Mouse (Mus musculus): Measurements from ENCODE around the gene Bmpr2.

The Bmpr2 gene

DNA sequence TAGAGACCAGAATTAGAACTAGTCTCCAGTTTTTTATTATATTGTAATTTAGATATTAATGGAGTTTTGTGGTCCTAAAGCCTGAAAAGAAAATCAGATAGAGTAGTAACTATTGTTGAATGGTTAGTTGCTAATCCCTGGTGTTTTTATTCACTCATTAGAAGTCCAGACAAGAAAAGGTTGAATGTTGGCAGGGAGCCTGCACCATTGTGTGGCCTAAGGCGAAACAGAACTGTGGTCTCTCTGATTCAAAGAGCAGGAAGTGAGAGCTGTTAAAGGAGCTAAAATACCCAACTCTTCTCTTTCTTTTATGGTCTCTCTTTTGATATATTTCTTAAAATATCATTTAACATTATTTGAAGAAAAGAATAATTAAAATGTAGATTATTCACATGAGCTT is 32.1 kb downstream of the Bmpr2 start:
- DNase-seq (ENCODE audit: low read depth, low spot score) = no peak

DNA sequence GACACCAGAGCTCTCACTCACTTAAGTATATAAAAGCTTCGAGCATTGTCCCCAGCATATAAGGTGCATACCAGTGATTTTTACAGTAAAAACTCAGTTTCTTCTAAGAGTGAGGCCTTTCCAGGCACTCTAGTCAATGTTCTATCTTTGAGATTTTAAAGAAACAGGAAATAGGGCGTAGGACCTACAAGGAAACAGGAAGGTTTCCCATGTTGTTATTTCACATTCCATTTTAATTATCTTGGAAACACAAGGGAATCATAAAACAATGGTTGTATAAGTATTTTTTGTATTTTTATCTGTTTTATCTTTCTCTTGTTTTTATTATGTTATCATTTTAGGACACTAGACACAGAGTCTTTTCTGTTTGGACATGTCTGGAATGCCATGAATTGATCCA is 34.7 kb downstream of the Bmpr2 start:
- DNase-seq (ENCODE audit: low read depth, low spot score) = no peak

DNA sequence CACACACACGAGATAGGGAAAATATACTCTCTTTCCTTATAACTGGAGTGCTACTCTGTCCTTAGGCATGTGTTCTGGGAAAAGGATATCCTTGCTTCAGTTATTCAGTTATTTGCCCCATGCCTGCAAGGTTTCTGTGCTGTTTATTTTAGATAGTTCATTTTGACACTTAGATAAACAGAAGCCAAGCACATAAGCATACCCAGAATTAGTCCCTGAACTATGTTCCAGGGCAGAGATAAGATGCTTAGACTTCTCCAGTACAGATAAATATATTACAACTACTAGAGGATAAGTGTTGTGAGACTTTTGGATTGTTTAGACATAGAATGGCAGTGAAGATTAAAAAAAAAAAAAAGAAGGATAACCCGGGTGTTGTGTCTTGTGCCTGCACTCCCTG is 41.2 kb downstream of the Bmpr2 start:
- DNase-seq (ENCODE audit: low read depth, low spot score) = no peak

DNA sequence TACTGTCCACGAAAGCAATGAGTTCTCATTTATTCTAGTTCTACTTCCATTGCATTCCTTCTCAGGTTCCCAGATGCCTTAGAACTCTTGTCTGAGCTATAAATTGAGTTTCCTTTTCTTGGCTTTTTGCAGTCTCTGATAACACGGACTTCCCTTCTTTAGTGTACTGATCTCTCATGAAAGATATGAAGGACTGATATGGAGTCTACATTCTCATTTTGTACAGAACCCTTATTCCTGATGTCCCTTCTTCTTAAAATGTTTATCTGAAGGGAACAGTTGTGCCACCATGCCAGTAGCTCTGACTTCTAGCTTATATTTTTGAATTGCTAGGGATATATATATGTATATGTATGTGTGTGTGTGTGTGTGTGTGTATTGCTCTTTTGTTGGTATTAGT is 46.7 kb downstream of the Bmpr2 start:
- DNase-seq (ENCODE audit: low read depth, low spot score) = no peak

DNA sequence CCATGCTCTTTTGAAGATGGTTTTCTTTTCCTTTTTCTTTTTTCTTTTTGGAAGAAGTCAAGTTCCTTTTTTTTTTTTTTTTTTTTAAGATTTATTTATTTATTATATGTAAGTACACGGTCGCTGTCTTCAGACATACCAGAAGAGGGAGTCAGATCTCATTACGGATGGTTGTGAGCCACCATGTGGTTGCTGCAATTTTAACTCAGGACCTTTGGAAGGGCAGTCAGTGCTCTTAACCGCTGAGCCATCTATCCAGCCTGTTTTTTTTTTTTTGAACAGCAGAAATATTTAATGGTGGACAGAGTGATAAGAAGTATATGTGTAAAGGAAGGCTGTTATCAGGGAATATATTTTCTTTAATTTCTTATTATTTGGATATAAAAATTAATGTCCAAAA is 49.6 kb downstream of the Bmpr2 start:
- DNase-seq (ENCODE audit: low read depth, low spot score) = no peak

DNA sequence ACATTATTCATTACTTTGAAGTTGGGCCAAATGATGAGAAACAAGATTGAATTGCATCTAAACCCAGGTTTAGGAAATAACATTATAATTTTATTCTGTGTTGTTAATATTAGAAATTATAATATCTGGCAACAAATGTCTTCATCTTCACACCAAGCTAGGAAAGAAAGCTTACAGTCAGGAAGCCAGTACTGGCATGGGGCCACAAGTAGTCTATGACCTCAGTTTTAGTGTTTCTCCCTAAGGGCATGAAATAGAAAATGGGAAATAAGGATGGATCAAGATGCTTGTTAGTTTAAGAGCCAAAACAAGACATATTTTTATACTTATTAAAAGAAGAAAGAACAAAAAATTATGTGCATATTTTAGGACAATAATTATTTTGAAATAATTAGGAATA is 62.2 kb downstream of the Bmpr2 start:
- no peak for DNase-seq (ENCODE audit: low read depth, low spot score)

DNA sequence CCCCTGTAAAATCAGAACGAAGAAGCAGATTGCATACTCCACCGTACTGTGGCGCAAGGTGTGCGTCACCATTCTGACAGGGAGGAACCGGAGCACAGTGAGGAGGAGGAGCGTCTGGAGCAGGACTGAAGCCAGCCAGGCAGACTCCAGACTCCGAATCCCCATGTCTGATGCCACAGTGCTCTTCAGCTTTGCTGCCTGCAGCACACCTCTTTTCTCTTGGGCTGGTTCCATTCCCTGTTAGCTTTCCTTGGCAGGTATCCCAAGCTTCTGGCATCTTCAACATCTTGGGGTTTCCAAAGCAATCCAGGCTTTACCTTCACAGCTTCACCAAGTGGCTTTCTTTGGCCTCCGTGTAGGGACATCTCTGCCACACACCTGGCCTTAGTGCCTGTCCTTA is 63.4 kb downstream of the Bmpr2 start:
- no peak for DNase-seq (ENCODE audit: low read depth, low spot score)

DNA sequence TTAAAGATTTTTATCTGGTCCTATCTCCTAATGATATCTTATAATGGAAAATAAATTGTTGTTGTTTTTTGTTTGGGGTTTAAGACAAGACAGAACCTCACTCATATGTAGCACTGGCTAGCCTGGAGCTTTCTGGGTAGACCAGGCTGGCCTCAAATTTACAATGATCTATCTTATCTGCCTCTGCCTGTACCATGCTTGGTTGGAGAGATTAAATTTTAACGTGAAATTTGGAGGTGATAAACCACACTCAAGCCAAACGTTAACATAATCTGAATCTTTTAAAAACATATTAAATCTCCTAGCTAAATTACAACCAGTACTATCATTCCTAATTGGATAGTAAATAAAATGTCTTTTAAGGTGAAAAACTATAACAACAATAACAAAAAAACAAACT is 66.2 kb downstream of the Bmpr2 start:
- no peak for DNase-seq (ENCODE audit: low read depth, low spot score)

DNA sequence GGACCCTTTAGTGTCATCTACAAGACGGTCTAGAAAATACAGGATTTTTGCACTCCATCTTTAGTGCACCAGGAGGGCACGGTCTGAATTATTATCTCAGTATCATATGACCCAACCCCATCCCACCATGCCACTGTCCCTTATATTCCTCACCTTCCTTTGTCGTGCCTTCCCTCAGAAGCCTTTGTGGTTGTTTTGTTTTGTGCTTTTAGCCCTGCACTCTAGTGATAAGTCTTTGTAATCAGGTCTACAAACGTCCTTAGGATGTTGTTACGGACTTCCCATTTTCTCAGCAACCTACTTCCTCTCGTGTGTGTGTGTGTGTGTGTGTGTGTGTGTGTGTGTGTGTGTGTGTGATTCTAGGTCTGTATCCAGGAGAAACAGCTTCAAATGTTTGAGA is 67.0 kb downstream of the Bmpr2 start:
- no peak for DNase-seq (ENCODE audit: low read depth, low spot score)

DNA sequence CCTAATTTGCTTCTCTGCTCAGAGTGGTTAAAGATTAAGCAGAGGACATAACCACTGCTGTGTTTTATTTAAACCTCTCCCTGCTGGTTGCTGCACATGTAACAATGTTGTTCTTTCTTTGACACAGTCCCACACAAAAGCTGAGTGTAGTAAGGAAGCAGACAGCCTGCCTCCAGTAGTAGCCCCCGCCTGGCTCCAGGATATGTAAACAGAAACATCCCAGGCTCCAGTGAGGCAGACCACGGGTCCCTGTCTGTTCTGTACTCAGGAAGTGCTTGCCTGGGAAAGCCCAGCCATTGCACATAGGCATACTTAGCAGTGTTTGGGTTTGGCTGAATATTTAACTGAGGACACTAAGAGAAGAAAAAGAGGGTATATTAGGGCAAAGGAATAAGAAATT is 70.5 kb downstream of the Bmpr2 start:
- no peak for DNase-seq (ENCODE audit: low read depth, low spot score)

DNA sequence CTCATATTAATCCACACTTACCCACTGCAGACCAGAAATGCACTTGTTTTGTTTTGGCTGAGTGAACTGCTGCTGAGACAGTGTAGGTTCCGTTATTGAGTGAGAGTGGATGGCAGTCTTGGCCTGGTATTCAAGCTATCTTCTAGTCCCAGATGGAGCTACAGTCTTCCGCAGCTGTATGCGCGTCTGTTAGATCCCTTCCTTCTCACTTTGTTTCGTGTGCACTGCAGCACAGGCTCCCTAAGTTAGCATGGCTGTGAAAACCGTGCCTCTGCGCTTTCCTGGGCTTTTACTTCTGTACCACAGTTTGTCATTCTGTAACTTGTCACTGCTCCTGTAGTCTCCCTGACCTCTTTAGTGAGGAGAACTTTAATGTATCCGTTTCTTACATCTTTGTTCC is 85.1 kb downstream of the Bmpr2 start:
- DNase-seq (ENCODE audit: low read depth, low spot score) = no peak

DNA sequence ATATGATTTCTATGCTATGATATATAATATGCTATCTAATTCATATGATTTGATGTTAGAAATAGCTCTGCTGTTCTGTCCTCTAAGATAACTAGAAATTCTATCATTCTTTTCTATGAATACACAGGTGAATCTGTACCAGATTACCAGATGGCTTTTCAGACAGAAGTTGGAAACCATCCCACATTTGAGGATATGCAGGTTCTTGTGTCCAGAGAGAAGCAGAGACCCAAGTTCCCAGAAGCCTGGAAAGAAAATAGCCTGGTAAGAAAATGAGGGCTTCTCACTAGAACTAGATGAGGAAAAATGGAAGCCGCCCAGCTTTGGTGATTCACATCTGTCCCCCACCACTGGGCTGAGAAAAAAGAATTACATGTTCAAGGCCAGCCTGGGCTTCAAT is 95.8 kb downstream of the Bmpr2 start:
- no peak for DNase-seq (ENCODE audit: low read depth, low spot score)

DNA sequence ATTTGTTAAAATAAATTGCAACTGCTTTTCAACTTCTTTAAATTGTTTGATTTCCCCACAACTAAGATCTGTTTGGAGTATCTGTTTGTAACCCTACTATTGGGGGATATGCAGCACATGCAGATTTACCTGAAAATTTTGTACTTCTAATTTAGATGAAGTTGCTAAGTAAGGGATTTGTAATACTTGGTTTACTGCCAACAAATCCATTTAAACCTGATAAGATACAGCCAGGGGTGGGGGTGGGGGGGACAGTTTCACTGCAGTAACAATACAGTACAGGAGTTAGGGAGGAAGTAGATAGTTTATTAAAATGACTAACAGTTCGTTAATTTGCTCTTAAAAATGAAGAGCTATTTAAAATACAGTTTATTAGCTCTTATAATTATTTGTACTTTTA is 98.9 kb downstream of the Bmpr2 start:
- DNase-seq (ENCODE audit: low read depth, low spot score) = no peak

DNA sequence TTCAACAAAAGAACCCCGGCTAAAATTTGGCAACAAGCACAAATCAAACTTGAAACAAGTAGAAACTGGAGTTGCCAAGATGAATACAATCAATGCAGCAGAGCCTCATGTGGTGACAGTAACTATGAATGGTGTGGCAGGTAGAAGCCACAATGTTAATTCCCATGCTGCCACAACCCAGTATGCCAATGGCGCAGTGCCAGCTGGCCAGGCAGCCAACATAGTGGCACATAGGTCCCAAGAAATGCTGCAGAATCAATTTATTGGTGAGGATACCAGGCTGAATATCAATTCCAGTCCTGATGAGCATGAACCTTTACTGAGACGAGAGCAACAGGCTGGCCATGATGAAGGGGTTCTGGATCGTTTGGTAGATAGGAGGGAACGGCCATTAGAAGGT is 104.8 kb downstream of the Bmpr2 start:
- DNase-seq (ENCODE audit: low read depth, low spot score) = no peak

DNA sequence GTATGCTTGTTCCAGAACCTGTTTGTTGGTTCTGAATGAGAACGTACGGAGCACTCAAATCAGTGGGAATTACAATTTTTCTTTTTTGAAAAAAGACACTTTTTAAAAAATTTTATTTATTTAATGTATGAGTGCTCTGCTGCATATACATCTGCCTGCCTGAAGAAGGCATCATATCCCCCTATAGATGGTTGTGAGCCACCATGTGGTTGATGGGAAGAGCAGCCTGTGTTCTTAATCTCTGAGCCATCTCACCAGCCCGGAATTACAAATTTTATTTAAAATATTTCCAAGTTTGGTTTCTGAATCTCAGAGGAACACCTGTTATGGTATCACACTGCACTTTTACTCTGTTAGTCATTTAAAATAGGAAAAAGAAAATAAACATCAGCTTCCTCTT is 110.8 kb downstream of the Bmpr2 start:
- DNase-seq (ENCODE audit: low read depth, low spot score) = no peak

DNA sequence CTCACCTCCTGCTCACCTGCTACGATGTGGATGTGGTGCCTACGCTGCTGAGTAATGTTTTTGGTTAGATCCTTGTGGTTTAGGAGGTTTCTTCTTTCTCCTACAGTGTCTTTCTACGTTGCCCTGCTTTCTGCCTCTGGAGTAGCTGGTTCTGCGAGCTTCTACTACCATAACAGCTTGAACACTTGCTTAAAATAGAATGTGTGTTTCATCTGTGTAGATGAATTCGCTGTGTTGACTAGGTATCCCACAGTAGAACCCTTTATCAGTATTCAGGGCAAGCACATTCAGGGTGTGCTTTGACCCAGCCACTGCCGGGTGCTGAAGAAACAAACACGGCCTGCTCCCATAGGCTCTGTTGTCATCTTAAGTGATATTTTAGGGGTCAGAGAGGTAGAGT is 114.9 kb downstream of the Bmpr2 start:
- DNase-seq (ENCODE audit: low read depth, low spot score) = no peak

DNA sequence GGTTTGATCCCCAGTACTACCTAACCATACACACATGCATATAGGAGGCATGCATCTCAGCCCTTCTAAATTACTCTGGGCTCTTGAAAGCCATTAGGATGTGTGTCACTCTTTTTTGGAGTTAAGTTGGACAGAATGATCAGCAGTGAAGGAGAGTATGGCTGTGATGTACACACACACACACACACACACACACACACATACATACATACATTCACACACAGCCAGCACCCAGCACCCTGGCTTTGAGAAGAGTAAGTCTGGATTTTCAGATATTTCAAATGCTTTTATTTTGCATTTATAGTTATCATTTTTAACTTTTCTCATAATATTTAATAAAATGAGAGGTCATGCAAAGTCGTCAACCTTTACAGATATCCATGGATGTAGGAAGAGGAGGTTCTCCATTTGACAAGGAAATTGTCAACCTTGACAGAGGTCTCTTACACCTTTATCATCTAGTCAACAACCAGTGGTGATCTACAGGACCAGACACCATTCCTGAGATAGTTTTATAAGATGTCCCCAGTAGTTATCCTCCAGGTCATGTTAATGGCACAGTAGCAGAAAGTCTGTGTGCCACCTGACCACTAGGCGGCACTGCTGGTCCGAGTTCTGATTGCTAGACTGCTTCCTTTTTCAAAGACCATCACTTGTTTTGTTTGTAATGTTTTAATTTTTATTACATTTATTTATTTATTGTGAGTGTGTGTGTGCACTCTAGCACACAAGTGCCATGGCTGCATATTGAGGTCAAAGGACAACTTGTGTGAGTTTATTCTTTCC is 120.3 kb downstream of the Bmpr2 start:
- peak; percentile 89 for DNase-seq (ENCODE audit: low read depth, low spot score)

DNA sequence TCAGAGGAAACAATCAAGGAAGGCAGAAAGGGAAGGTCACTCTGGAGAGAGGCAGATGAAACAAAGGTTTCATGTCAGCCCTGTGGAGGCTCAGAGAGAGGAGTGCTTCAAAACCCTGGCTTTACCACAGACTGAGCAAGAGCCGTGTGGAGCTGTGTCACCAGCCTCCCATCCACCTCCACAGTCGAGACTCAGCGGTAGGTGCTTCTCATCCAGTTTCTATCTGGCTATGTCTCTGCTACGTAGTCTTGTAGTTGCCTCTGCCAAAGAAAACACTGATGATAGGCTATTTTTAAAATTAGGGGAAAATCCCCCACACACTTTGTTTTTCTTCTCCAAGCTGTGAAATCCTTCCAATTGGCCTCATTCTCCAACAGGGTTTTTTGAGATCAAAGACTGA is 123.7 kb downstream of the Bmpr2 start:
- DNase-seq (ENCODE audit: low read depth, low spot score) = peak; percentile 38

DNA sequence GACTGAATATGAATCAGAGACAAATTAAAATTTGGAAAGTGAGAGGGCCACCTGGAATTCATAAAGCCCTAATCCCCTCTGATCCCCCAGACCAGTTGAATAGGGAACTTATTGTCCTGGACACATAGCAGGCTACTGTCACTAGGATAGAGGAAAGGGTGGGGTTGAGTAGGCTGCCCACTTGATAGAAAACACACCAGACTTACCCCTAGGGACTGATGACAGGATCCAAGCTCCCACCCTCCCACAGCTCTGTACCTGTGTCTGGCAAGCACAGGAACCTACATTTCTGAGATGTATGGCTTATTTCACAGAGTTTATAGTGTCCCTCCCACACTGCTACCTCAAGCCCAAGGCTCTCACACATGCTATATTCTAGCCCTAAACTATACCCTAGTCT is 124.8 kb downstream of the Bmpr2 start:
- no peak for DNase-seq (ENCODE audit: low read depth, low spot score)

DNA sequence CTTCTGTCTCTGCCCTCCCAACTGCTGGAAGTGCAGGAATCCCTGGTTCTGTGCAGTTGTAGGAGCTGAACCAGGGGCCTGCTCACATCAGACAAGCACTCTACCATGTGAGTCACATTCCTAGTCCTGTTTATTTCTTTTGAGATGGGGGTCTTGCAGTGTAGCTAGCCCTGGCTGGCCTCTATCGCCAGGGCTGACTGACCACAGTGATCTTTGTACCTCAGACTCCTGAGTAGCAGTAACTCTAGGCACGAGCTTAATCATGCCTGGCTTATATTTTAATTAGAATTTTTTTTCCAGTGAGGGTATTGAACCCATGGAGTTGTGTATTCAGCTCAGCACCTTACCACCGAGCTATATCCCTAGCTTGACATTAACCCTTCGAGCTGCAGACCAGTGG is 128.0 kb downstream of the Bmpr2 start:
- DNase-seq (ENCODE audit: low read depth, low spot score) = no peak

DNA sequence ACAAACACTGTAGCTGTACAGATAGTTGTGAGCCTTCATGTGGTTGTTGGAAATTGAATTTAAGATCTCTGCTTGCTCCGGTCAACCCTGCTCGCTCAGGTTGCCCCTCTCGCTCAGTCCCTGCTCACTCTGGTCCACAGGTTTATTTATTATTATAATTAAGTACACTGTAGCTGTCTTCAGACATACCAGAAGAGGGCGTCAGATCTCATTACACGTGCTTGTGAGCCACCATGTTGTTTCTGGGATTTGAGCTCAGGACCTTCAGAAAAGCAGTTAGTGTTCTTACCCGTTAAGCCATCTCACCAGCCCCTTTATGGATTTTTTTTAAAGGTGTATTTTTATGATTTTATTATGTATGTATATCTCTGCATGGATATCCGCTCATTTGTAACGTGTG is 129.6 kb downstream of the Bmpr2 start:
- DNase-seq (ENCODE audit: low read depth, low spot score) = peak; percentile 37

DNA sequence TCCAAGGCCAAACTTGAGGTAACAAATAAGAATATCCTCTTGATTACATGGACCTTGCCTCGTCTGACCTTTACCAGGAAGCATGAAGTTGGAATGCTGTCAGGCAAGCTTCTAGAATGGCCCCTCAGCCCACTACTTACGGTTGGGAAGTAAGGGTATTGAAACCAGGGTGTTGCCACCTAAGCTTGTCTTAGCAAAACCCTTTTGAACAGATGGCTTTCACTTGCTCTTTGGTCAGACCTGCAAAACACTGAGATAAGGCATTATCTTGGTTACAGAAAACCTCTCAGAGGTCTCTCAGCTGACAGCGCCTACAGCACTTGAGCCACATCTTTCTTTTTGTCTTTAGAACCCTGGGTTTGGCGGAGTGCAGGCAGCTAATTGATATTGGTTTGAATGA is 130.8 kb downstream of the Bmpr2 start:
- no peak for DNase-seq (ENCODE audit: low read depth, low spot score)

DNA sequence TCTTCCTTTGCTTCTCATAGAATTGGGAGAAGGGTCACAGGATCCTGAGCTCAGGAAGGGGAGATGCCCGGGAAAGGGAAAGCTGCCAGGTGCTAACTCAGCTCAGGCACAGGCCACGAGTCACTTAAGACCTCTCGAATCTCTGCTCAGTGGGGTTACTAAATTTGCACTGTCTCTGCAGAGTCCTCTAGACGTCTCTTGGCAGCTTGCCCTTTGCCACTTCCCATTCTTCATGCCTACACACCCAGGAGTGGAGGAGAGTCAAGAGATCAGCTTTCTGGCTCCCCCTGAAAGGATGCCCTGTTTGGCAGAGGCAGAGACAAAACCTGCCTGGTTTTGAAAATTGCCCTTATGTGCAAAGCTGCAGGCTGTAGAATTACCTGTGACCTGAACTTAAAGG is 132.3 kb downstream of the Bmpr2 start:
- peak; percentile 41 for DNase-seq (ENCODE audit: low read depth, low spot score)

DNA sequence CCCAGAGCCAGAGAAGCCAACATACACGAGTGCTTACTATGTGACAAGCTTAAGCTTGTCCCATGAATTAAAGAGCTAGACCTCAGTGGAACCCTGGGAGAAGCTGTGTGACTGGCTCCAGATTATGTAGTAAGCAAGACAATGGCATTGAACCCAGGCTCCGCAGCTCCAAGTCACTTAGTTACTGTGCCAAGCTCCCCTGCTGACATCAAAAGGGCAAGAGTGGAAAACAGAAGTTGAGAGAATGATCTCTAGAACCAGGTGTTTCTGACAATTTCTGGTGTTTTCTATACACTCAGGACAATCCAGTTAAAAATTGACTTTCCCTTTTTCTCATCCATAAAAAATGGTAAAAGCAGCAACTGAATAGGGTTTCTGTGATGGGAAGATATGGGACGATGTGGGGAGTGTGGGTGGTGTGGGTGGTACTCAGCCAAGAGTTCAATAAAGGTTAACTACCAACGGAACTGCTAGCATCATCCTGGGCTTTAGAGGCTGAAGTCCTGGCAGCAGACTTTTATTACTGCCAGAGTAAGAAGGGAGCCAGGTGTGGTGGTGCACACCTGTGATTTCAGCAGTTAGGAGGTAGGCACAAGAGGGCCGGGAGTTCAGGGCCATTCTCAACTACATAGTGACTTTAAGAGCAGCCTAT is 134.1 kb downstream of the Bmpr2 start:
- no peak for DNase-seq (ENCODE audit: low read depth, low spot score)

Measured in CD4-positive, CD25-positive, alpha-beta regulatory T cell, adult 2 months (primary cell).